Mouse (Mus musculus) forebrain, postnatal 0 days (tissue): ENCODE data around the gene Snrnp25. TPM values are rescaled to one million over a fixed set of nuclear protein-coding genes. Genes with fewer than 3 reads are reported as not detected.

Experiments used
- ATAC-seq: fragments of 200-750 bp; cut with Nextera tagmentation; 2 replicates; pipeline ENCODE4 v1.8.0; 2017; ENCODE audit warnings: mild to moderate bottlenecking, moderate library complexity
- DNase-seq: peaks from one replicate; pipeline ENCODE4 v3.0.0-alpha.2; 2015
- H3K27ac ChIP-seq: fragments of 300-500 bp; sonication (generic); 2 replicates; pipeline ENCODE4 v1.5.1; 2014; ENCODE audit warnings: low read depth, mild to moderate bottlenecking, antibody characterized with exemption, low read length, moderate library complexity, mixed read lengths
- H3K27me3 ChIP-seq: fragments of 300-500 bp; sonication (generic); 2 replicates; pipeline ENCODE4 v1.6.1; 2014; ENCODE audit warnings: mild to moderate bottlenecking, low read length, mixed read lengths; ENCODE audit not compliant: insufficient read depth
- H3K36me3 ChIP-seq: fragments of 300-500 bp; sonication (generic); 2 replicates; pipeline ENCODE4 v1.6.1; 2014; ENCODE audit warnings: mild to moderate bottlenecking, moderate library complexity; ENCODE audit not compliant: insufficient read depth
- H3K4me1 ChIP-seq: fragments of 300-500 bp; sonication (generic); 2 replicates; pipeline ENCODE4 v1.6.1; 2014; ENCODE audit warnings: antibody characterized with exemption; ENCODE audit not compliant: insufficient read depth
- H3K4me2 ChIP-seq: fragments of 300-500 bp; sonication (generic); 2 replicates; pipeline ENCODE4 v1.6.1; 2014; ENCODE audit warnings: low read depth, mild to moderate bottlenecking, moderate library complexity
- H3K4me3 ChIP-seq: fragments of 300-500 bp; sonication (generic); 2 replicates; pipeline ENCODE4 v1.5.1; 2014; ENCODE audit warnings: low read depth, low read length, mixed read lengths
- H3K9ac ChIP-seq: fragments of 300-500 bp; sonication (generic); 2 replicates; pipeline ENCODE4 v1.6.1; 2014; ENCODE audit warnings: mild to moderate bottlenecking
- H3K9me3 ChIP-seq: fragments of 300-500 bp; sonication (generic); 2 replicates; pipeline ENCODE4 v1.6.1; 2016; ENCODE audit warnings: low read length
- CTCF ChIP-seq: sonication (generic); IDR thresholded peaks from 2 replicates; pipeline ENCODE4 v1.5.1; 2016; ENCODE audit warnings: antibody characterized with exemption, control low read depth, low read depth
- WGBS: fragments of 180-500 bp; shearing (Covaris S2); extraction: QIAGEN DNeasy Blood & Tissue Kit; methylation state at CpG from one replicate; pipeline ENCODE4 v1.1.7; 2014; 5-methylcytosine and 5-hydroxymethylcytosine counted together
- polyA plus RNA-seq: library from polyadenylated mRNA; unstranded; fragments of >200 nt; fragmentation: Nextera tagmentation; extraction: Ambion mirVana; gene quantifications from 2 replicates; pipeline ENCODE4 v1.2.1, GENCODE M21; 2015
- total RNA-seq: library from RNA; depleted of rRNA; stranded (reverse); fragments of >200 nt; gene quantifications from 2 replicates; pipeline ENCODE4 v1.2.3, GENCODE M21; 2014

The Snrnp25 gene
- total and polyA plus RNA-seq, 2 experiments from 2014 or later: 15.2 to 50.4 TPM

DNA sequence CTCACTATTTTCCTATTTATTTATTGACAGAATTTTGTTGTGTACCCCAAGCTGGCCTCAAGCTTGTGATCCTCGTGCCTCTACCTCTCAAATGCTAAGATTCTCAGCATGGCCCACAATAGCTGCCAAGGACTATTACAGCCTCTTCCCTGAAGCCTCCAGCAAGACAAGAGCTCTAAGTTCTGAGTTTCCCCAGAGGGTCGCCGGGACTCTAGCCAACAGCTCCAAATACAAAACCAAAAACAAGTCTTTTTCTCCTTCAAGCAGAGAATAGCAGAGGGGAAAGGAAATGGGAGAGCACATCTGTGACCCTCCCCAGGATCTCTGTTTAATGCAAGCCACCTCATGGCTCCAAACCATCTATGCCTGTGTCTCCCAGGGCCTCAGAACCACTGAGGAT lies 38.8 kb downstream of the Snrnp25 start:
- Histone ChIP-seq H3K9me3 (no peaks in the 10 kb centered on the region), H3K9ac (no peak overlapping the region), H3K27ac (no peak overlapping the region), H3K27me3 (no peaks in the 10 kb centered on the region), H3K4me3 (no peak overlapping the region), H3K4me1 (no peaks in the 10 kb centered on the region), H3K4me2 (no peak overlapping the region), H3K36me3 (peaks cover 40% of the 10 kb centered on the region)
- ATAC-seq (no peak), DNase-seq (no peak)
- 70% methylated on average over 3 of the region's 3 CpGs for WGBS
- no peak for TF ChIP-seq CTCF

DNA sequence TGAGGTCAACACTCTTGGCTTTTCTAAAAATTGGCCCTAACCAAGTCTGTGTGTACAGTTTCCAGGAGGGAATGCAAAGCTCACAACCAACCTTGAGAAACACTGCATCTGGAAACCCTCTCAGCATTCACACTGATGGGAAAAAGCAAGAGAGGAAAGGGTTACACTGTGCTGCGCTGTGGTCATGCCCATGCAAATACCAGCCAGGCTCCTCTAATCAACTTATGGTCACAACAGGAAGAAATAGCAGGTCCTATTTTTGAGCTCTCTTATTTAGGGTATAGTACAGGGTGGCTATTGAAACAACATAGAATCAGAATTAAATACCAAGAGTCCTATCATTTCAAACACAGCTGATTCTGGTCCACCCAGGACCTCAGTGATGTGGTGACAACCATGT lies 39.4 kb downstream of the Snrnp25 start:
- TF ChIP-seq CTCF: no peak
- H3K4me1 ChIP-seq: no peaks in the 10 kb centered on the region
- no peak overlapping the region for H3K4me2 ChIP-seq
- no peaks in the 10 kb centered on the region for H3K27me3 ChIP-seq
- H3K36me3 ChIP-seq: peaks cover 44% of the 10 kb centered on the region
- no peak for ATAC-seq
- DNase-seq: no peak
- H3K4me3 ChIP-seq: no peak overlapping the region
- no peak overlapping the region for H3K9ac ChIP-seq
- H3K27ac ChIP-seq: no peak overlapping the region
- no peaks in the 10 kb centered on the region for H3K9me3 ChIP-seq
- 89% methylated on average over 1 of the region's 1 CpGs for WGBS

DNA sequence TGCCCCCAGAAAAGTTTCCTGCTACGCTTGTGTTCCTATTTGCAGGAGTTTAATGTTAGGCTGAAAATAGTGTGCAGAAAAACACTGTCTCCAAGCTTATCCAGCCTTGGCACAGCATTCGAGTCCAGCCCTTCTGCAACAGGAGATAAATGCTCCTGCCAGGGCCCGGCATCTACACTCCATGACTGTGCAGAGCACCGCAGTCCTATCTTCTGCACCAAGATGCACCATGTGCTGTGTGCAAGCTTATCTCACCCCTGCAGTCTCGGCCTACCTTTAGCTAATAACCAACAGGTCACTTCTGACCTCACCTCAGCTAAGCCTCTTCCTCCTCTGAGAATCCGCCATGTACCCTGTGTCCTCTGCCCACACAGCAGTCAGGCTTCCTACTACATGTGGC lies 40.4 kb downstream of the Snrnp25 start:
- DNase-seq: no peak
- no peak overlapping the region for H3K4me3 ChIP-seq
- H3K36me3 ChIP-seq: peaks cover 52% of the 10 kb centered on the region
- TF ChIP-seq CTCF: no peak
- no peaks in the 10 kb centered on the region for H3K27me3 ChIP-seq
- H3K4me2 ChIP-seq: no peak overlapping the region
- H3K27ac ChIP-seq: no peak overlapping the region
- no peaks in the 10 kb centered on the region for H3K4me1 ChIP-seq
- no peak overlapping the region for H3K9ac ChIP-seq
- H3K9me3 ChIP-seq: no peaks in the 10 kb centered on the region
- ATAC-seq: no peak
- WGBS: 96% methylated on average over 6 of the region's 6 CpGs

DNA sequence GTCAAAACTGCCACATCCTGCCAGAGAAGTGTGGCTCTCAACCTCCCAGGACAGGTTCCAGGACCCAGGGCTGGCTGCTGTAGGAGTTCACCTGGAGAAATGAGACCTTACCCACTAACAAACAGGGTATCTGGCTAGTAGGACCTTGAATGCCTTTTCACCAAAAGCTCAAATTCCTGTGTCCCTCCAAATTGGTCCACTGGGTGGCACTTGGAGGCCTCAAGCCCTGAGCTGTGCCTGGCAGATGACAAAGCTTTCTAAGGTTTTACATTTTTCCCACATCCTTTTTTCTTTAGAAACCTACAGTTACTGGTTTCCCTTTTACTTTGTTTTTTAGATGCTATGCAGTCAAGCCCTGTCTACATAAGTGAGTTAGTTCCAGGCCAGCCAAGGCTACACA lies 41.9 kb downstream of the Snrnp25 start:
- H3K27ac ChIP-seq: no peak overlapping the region
- ATAC-seq (no peak), DNase-seq (no peak)
- H3K27me3 ChIP-seq: no peaks in the 10 kb centered on the region
- no peak overlapping the region for H3K9ac ChIP-seq
- H3K4me2 ChIP-seq: no peak overlapping the region
- no peaks in the 10 kb centered on the region for H3K4me1 ChIP-seq
- peaks cover 59% of the 10 kb centered on the region for H3K36me3 ChIP-seq
- TF ChIP-seq CTCF: peak; percentile 50
- no peaks in the 10 kb centered on the region for H3K9me3 ChIP-seq
- no peak overlapping the region for H3K4me3 ChIP-seq

DNA sequence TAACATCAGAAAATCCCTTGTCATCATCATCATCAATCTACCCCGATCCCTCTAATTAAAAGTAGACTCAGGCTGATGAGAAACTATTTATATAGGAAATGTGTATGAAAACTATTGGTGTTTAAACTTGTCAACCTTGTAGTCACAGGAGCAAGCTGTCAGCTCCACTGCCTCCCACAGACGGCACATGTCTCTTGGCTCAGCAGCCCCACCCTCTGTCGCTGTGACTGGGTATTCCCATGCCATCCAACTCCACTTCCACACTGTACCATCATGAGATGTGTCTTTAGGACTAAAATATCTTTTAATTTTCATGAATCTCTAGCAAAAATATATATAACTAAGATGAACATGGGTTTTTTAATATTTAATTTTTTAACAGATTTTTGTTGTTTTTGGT lies 43.1 kb downstream of the Snrnp25 start:
- Histone ChIP-seq H3K4me2 (no peak overlapping the region), H3K27me3 (no peaks in the 10 kb centered on the region), H3K36me3 (peaks cover 56% of the 10 kb centered on the region), H3K4me1 (no peaks in the 10 kb centered on the region), H3K9me3 (no peaks in the 10 kb centered on the region), H3K9ac (no peak overlapping the region), H3K27ac (no peak overlapping the region), H3K4me3 (no peak overlapping the region)
- WGBS: 79% methylated on average over 3 of the region's 3 CpGs
- no peak for TF ChIP-seq CTCF
- DNase-seq (no peak), ATAC-seq (no peak)

DNA sequence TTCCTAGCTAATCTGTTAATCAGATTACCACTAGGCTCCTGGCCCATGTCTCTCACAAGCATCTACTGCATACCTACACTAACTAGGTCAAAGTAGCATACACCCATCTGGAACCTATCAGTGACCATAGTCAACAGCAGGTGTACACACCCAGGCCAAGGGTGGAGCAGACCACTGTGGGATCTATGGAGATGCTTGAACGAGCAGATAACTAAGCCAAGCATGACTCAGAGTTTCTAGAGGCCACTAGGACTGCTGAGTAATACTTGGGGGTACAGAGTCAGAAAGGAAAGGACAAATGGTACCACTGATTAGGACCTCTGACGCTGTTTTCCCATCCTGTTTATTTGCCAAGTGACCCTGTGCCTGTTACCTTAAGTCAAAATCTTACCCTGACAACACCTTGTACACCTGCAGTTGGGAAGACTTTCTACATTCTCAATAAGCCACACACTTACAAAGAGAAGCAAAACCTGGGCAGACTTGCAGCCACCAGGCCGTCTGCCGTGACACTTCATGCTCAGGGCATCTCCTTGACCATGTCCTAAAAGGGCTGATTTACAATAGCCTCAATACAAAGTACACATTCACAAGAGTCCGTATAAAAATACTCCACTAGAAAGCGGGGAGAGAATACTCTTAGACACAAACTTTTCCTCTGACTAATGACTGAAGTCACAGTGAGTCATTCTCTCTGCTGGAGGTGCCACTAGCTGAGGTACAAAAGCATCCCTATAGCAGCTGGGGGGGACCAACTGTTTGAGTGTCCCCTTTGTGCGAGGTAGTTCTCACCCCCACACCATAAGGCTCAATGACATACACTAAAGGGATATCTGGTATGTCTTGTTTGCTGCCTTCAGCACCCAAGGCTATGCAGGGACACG lies 45.9 kb downstream of the Snrnp25 start:
- no peaks in the 10 kb centered on the region for H3K4me1 ChIP-seq
- H3K36me3 ChIP-seq: peaks cover 57% of the 10 kb centered on the region
- WGBS: 91% methylated on average over 8 of the region's 8 CpGs
- H3K27ac ChIP-seq: no peak overlapping the region
- DNase-seq (no peak), ATAC-seq (no peak)
- H3K9ac ChIP-seq: no peak overlapping the region
- TF ChIP-seq CTCF: no peak
- no peaks in the 10 kb centered on the region for H3K9me3 ChIP-seq
- no peak overlapping the region for H3K4me3 ChIP-seq
- H3K4me2 ChIP-seq: no peak overlapping the region
- H3K27me3 ChIP-seq: no peaks in the 10 kb centered on the region

DNA sequence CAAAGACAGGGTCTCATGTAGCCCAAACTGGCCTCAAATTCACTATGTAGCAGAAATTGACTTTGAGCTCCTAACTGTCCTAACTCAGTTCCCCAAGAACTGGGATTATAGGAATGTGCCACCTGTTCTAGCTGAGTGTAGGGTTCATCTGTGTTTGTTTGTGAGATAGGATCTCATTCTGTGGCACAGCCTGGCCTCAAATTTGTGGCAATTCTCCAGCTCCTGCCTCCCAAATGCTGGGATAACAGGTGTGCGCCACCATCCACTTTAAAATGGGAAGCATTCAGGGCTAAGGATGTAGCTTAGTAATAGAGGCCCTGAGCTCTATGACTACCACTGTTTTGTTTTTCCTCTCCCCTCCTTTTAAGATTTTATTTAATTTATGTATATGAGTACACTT lies 47.9 kb downstream of the Snrnp25 start:
- no peak for TF ChIP-seq CTCF
- no peak overlapping the region for H3K4me2 ChIP-seq
- no peak overlapping the region for H3K4me3 ChIP-seq
- H3K36me3 ChIP-seq: peaks cover 38% of the 10 kb centered on the region
- 96% methylated on average over 1 of the region's 1 CpGs for WGBS
- no peaks in the 10 kb centered on the region for H3K9me3 ChIP-seq
- H3K27ac ChIP-seq: no peak overlapping the region
- H3K9ac ChIP-seq: no peak overlapping the region
- no peak for DNase-seq
- no peak for ATAC-seq
- H3K4me1 ChIP-seq: no peaks in the 10 kb centered on the region
- no peaks in the 10 kb centered on the region for H3K27me3 ChIP-seq
